Mouse (Mus musculus): Measurements from ENCODE around the gene Spata5. TPM values are rescaled to one million over a fixed set of nuclear protein-coding genes. Genes with fewer than 3 reads are reported as not detected.

The Spata5 gene
- polyA plus RNA-seq, 1 experiment = 1.0 TPM

DNA sequence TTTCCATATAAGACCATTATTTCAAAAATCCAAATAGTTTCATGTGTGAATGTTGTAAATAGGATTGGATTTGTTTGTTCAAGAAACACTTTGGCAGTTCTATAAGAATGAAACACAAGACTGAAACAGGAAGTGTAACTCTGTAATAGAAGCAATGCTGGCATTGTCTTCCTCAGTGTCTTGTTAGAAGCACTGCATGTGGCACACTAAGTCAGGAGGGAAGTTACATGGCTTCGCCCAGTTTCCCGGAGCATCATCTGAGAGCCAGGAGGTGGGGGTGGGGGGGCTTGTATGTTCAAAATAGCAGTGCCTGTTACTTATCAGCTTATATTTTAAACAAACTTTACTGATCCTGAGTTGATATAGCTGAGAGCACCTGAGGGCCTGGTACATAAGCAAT is 82.9 kb downstream of the Spata5 start:
- no peaks in the 10 kb centered on the region for H3K27me3 ChIP-seq (ENCODE audit: control insufficient read depth, insufficient read depth, low read length)
- H3K4me1 ChIP-seq (ENCODE audit: control insufficient read depth, insufficient read depth, insufficient read length, low read length) = no peaks in the 10 kb centered on the region
- H3K36me3 ChIP-seq (ENCODE audit: control insufficient read depth, insufficient read depth, low read length) = no peaks in the 10 kb centered on the region
- H3K27ac ChIP-seq (ENCODE audit: insufficient read depth, low read depth, low read length) = no peak overlapping the region
- 70% methylated on average over 2 of the region's 2 CpGs for WGBS
- TF ChIP-seq CTCF (IDR thresholded peaks at IDR 0.05; ENCODE audit: extremely low read depth, insufficient read length, insufficient replicate concordance, low read depth, low read length) (no peak), POLR2A (IDR thresholded peaks at IDR 0.05; ENCODE audit: low read depth, low read length) (no peak)
- H3K4me3 ChIP-seq (ENCODE audit: low read depth, low read length) = no peak overlapping the region

DNA sequence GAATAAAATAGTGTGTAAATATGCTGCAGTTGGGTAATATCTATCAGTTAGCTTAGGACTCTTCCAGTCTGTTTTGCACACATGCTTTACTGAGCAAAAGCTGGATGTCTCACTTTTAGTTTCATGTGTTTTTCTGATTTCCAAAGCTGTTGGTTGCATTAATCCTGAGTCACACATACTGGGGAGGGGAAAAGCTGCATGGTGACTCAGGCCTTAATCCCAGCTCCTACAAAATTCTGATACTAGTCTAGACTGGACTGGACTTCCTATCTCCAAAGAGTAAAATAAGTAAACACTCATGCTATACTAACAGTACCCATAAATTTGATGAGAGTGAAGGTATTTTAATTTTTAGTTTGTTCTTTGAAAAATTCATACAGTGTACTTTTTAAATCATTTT is 84.2 kb downstream of the Spata5 start:
- TF ChIP-seq POLR2A (IDR thresholded peaks at IDR 0.05; ENCODE audit: low read depth, low read length) (no peak), CTCF (IDR thresholded peaks at IDR 0.05; ENCODE audit: extremely low read depth, insufficient read length, insufficient replicate concordance, low read depth, low read length) (no peak)
- H3K27me3 ChIP-seq (ENCODE audit: control insufficient read depth, insufficient read depth, low read length) = no peaks in the 10 kb centered on the region

DNA sequence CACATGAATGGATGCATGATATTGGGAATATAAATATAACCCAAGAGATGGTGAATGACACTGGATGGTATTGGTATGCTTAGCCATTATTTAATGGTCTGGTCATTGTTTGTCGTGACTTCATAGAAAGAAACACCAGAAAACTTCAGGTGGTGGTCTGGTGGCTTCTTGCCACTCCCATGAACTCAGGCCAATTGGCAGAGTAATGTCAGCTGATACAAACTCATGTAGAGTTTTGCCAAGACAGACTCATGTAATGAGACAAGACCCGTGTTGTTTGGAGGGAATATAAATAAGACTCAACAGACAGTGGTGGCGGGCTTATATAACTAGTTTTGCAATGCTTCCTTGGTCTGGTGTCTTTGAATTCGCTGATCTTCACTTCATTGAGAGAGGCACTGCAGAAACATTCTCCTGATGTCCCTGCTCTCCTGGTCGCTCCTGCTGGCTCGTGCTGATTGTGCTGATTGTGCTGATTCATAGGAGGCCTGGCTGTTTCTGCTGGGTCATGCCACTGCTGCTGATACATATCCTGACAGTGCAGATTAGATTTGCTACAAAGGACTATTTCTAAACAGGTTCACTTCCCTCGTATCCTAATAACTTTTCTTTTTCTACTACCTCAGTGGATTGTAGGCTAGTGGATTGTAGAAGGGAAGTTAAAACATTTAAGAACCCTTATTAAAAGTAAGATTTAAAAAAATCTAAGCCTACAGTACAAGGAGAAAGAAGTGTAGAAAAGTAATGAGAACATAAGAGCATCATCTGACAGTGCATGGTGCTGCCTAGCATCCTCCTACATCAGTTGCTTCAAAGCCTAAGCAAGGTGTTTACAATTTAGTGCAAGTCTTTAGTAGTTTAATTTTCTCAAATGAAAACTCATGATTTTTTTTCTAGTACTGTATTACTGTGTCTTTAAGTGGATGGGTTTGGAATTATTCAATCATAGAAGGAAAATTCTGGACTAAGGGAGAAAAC is 90.6 kb downstream of the Spata5 start:
- no peaks in the 10 kb centered on the region for H3K36me3 ChIP-seq (ENCODE audit: control insufficient read depth, insufficient read depth, low read length)
- H3K4me3 ChIP-seq (ENCODE audit: low read depth, low read length) = no peak overlapping the region
- no peaks in the 10 kb centered on the region for H3K27me3 ChIP-seq (ENCODE audit: control insufficient read depth, insufficient read depth, low read length)
- no peaks in the 10 kb centered on the region for H3K4me1 ChIP-seq (ENCODE audit: control insufficient read depth, insufficient read depth, insufficient read length, low read length)
- WGBS = 74% methylated on average over 7 of the region's 7 CpGs
- no peak for TF ChIP-seq CTCF (IDR thresholded peaks at IDR 0.05; ENCODE audit: extremely low read depth, insufficient read length, insufficient replicate concordance, low read depth, low read length)
- no peak for TF ChIP-seq POLR2A (IDR thresholded peaks at IDR 0.05; ENCODE audit: low read depth, low read length)
- no peak overlapping the region for H3K27ac ChIP-seq (ENCODE audit: insufficient read depth, low read depth, low read length)

More for the DNA sequence above, 84.2 kb downstream of the Spata5 start:
- Histone ChIP-seq H3K4me3 (ENCODE audit: low read depth, low read length) (no peak overlapping the region), H3K27ac (ENCODE audit: insufficient read depth, low read depth, low read length) (no peak overlapping the region), H3K36me3 (ENCODE audit: control insufficient read depth, insufficient read depth, low read length) (no peaks in the 10 kb centered on the region), H3K4me1 (ENCODE audit: control insufficient read depth, insufficient read depth, insufficient read length, low read length) (no peaks in the 10 kb centered on the region)

DNA sequence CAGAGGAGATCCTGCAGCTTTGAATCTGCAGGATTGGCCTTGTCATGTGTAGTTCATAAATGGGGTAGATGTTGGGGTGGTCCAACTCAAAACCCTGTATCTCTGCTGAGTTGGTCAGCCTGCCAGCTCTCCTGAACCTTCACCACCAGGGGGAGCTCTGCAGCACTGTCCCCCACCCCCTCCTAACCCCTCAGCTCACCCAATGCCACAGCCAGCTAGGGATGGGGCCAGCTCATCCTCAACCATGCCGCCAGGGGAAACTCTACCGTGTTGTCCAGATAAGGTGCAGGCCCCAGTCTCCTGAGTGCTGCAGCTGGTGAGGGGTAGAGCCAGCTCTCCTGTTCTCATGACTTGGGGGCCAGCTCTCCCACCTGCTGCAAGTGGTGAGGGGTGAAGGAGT is 95.8 kb downstream of the Spata5 start:
- H3K27ac ChIP-seq (ENCODE audit: insufficient read depth, low read depth, low read length) = no peak overlapping the region
- TF ChIP-seq CTCF (IDR thresholded peaks at IDR 0.05; ENCODE audit: extremely low read depth, insufficient read length, insufficient replicate concordance, low read depth, low read length) (peak; percentile 60), POLR2A (IDR thresholded peaks at IDR 0.05; ENCODE audit: low read depth, low read length) (no peak)
- no peak overlapping the region for H3K4me3 ChIP-seq (ENCODE audit: low read depth, low read length)
- WGBS = 37% methylated on average over 2 of the region's 2 CpGs
- H3K36me3 ChIP-seq (ENCODE audit: control insufficient read depth, insufficient read depth, low read length) = no peaks in the 10 kb centered on the region; the same call in 1 of the 2 replicates
- no peaks in the 10 kb centered on the region for H3K27me3 ChIP-seq (ENCODE audit: control insufficient read depth, insufficient read depth, low read length)
- H3K4me1 ChIP-seq (ENCODE audit: control insufficient read depth, insufficient read depth, insufficient read length, low read length) = no peaks in the 10 kb centered on the region

DNA sequence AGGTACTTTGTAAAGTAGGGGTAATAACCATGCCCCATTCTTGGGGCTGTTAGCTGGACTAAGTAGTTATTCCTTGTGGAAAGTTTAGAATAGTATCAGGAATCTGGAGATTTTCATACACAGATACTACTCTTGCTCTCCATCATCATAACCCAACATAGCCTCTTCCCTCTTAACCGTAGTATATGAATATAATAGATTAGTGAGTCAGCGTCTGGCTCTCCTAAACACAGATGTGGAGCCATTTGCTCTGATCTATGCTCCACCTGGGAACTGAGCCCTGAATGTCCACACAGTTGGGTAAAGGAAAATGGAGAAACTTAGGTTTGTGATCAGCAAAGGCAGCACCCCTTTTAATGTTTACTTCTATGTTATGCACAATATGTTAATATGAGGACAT is 96.7 kb downstream of the Spata5 start:
- H3K36me3 ChIP-seq (ENCODE audit: control insufficient read depth, insufficient read depth, low read length) = no peaks in the 10 kb centered on the region; the same call in 1 of the 2 replicates
- H3K4me3 ChIP-seq (ENCODE audit: low read depth, low read length) = no peak overlapping the region
- H3K27me3 ChIP-seq (ENCODE audit: control insufficient read depth, insufficient read depth, low read length) = no peaks in the 10 kb centered on the region
- no peak for TF ChIP-seq POLR2A (IDR thresholded peaks at IDR 0.05; ENCODE audit: low read depth, low read length)
- TF ChIP-seq CTCF (IDR thresholded peaks at IDR 0.05; ENCODE audit: extremely low read depth, insufficient read length, insufficient replicate concordance, low read depth, low read length) = no peak
- WGBS = 88% methylated on average over 2 of the region's 2 CpGs
- H3K4me1 ChIP-seq (ENCODE audit: control insufficient read depth, insufficient read depth, insufficient read length, low read length) = no peaks in the 10 kb centered on the region
- H3K27ac ChIP-seq (ENCODE audit: insufficient read depth, low read depth, low read length) = no peak overlapping the region

DNA sequence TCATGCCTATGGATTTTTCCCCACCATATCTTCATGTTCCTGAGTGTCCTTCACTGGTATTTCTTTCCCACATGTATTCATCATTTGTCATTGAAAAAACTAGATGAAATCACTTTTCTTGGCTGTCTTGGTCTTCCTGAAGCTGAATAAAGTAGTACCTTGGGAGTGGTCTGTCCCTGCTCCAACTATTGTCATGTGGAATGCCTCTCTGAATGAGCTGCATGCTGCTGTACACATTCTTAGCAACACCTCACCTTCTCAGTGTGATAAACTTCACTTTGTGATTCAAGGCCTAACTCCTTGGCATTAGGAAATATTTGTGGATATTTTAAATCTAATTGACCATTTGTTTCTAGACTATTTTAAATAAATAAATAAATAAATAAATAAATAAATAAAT is 98.9 kb downstream of the Spata5 start:
- Histone ChIP-seq H3K36me3 (ENCODE audit: control insufficient read depth, insufficient read depth, low read length) (no peaks in the 10 kb centered on the region; the same call in 1 of the 2 replicates), H3K27ac (ENCODE audit: insufficient read depth, low read depth, low read length) (no peak overlapping the region), H3K27me3 (ENCODE audit: control insufficient read depth, insufficient read depth, low read length) (no peaks in the 10 kb centered on the region), H3K4me3 (ENCODE audit: low read depth, low read length) (no peak overlapping the region), H3K4me1 (ENCODE audit: control insufficient read depth, insufficient read depth, insufficient read length, low read length) (no peaks in the 10 kb centered on the region)
- no peak for TF ChIP-seq POLR2A (IDR thresholded peaks at IDR 0.05; ENCODE audit: low read depth, low read length)

DNA sequence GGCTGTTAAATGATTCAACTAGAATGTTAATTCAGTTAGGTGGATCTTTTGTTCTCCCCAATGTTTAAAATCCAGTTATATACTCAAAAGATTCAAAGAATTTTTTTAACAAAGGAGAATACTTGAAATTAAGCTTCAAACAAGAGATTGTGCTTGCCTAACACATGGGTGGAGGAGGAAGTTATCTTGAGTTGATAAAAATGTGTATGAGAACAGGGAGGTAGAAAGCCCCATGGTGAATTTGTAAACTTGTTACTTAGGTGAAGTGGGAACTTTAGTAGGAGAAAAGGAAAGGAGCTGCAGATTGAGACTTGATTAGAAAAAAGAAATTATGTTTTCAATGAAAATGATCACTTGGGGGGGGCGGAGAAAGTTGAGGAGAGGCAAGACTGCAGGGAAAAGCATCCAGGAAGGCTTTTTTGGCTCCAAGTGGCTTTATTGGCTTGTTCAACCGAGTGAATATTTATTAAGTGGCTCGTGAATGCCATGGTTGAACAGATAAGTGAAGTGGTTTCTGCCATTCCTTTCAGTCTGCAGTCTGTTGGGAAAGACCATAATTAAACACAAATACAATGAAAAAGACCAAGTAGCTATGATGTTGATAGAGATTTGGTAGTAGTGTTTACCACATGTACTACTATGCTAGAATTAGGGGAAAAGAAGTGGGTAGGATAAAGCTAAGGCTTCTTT is 100.8 kb downstream of the Spata5 start:
- Histone ChIP-seq H3K27ac (ENCODE audit: insufficient read depth, low read depth, low read length) (no peak overlapping the region), H3K4me3 (ENCODE audit: low read depth, low read length) (no peak overlapping the region), H3K27me3 (ENCODE audit: control insufficient read depth, insufficient read depth, low read length) (no peaks in the 10 kb centered on the region), H3K36me3 (ENCODE audit: control insufficient read depth, insufficient read depth, low read length) (no peaks in the 10 kb centered on the region; the same call in 1 of the 2 replicates), H3K4me1 (ENCODE audit: control insufficient read depth, insufficient read depth, insufficient read length, low read length) (no peaks in the 10 kb centered on the region)
- TF ChIP-seq CTCF (IDR thresholded peaks at IDR 0.05; ENCODE audit: extremely low read depth, insufficient read length, insufficient replicate concordance, low read depth, low read length) (no peak), POLR2A (IDR thresholded peaks at IDR 0.05; ENCODE audit: low read depth, low read length) (no peak)
- 64% methylated on average over 3 of the region's 3 CpGs for WGBS

Measured in small intestine, adult 2 months (tissue).